Mouse (Mus musculus): Measurements from ENCODE around the gene Slc32a1. TPM values are rescaled to one million over a fixed set of nuclear protein-coding genes. Genes with fewer than 3 reads are reported as not detected.

The Slc32a1 gene
- total RNA-seq (2021): 10 to 100 TPM; 80.8 to 96.0 TPM

DNA sequence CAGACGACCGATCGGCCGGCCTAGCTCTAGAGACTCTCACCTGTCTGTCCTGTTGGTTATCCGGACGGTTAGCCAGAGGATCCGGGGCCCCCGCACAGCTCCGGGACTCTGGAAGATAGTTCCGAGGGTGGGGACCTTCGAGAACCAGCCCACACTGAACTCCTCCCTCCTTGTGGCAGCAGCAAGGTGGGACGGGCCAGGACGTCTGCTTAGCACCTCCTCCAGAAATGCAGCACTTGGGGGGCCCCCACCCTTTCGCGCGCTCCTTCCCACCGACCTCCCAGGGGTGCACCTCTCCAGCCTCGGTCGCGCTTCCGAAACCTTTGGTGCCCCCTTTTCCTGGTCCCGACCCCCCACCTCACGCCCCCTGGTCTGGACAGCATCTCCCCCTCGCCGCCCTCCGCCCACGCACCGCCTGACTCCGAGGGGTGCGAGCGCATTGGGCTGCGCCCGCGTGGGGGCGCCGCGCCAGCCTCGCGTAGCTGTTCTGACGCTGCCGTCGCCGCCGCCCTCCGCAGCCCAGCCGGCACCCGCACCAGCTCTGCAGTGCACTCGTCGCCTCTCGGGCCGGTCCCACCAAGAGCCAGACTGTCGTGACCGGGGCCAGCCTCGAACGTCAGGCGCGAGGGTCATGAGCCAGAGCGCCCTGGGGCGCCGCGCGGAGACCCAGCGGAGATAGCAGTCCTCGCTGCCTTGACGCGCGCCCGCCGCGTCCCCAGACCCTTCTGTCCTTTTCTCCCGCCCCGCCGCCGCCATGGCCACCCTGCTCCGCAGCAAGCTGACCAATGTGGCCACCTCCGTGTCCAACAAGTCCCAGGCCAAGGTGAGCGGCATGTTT lies at the start of gene Slc32a1:
Slc32a1 (plus strand) TSS at position 280 of the 838 bp plus-strand sequence.
- intact Hi-C loops (cut with DNase I): loop anchor here (5.0 kb wide), 1 partner anchor 58 kb away; no protein-coding TSS in a partner anchor
- DNase-seq (ENCODE audit: extremely low spot score in 1 of 2, low spot score in 2 of 2): peak in 1 of 2 experiments; percentile 58

DNA sequence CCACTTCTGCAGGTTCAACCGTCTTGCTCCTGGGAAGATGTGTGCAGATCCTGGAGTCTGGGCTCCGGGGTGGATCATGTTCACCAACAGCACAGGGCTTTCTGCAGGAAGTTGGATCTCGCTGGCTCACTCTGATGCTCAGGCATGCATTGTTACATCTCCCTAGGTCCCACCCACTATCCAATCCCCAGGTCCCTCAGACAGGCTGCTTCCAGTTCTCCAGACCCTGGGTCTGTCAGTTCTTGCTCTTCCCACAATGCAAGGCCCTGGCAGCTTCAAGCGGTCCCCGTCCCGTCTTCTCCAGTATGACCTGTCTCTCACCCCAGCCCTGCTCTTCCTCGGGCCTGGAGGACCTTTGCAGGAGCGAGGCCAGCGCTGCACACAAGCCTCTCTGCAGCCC lies 49.8 kb upstream of the Slc32a1 start:
- intact Hi-C loops (cut with DNase I): no loop called here
- no peak for DNase-seq (ENCODE audit: extremely low spot score in 1 of 2, low spot score in 2 of 2)

DNA sequence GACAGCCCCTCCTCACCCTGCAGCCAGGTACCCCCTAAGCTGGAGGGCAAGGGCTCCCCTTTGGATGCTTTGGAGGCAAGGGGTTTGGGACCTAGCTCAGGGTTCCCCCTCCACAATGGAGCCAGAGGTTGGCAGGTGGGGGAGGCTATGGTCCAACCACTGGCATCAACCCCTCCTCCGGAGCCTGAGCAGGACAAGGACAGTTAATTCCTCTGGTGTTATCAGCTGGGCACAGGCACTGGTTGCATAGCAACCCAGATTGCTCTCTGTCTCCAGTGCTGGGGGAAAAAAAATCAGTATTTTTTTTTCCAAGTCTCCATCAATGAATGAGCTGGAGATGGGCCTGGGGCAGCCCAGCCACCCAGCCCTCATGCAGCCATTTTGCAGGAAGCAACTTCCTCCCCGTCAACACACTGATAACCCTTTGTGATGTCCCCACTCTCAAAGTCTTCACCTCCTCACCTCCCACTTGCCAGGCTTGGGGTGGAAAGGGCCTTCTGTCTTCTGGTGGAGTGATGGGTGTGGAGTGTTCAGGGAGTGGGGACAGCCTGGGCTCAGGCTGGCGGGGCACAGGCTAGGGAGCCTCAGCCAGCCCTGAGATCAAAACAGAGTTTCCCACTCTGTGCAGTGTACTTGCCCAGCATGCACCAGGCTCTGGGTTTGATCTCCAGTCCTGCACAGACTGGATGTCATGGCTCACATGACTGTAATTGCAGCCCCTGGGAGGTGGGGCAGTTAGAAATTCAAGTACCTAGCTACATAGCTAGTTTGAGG lies 49.0 kb upstream of the Slc32a1 start:
- DNase-seq (ENCODE audit: extremely low spot score in 1 of 2, low spot score in 2 of 2): no peak

DNA sequence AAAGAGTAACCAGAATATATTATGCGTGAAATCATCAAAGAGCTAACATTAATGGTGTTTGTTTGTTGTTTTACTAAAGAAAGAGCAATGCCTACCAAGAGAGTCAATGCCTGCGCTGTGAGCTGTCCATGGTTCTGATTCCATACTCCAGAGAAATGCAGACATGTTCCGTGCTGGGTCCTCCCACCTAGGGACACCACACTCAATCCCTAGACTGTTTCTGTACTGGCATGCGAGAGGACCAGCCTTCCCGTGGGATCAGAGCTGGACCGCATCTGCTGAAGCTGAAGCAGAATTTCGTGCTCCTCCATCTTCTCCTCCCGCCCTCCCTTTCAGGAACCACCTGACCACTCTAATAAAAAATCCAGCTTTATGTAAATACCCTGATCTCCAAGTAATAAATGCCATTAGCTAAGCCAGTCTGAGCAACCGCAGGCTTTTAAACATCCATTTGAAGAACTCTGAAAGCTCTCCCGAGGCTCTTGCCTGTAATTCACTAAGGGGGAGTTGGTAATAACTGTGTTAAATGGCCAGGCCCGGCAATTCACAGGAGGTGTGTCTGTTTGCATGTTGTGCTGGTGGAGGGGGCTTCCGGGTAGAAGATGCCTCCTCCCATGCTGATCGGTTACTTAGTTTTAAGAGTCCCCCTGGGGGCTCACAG lies 40.0 kb upstream of the Slc32a1 start:
- intact Hi-C loops (cut with DNase I): no loop called here
- DNase-seq (ENCODE audit: extremely low spot score in 1 of 2, low spot score in 2 of 2): no peak

More for the DNA sequence above, 49.0 kb upstream of the Slc32a1 start:
- intact Hi-C loops (cut with DNase I): no loop called here

DNA sequence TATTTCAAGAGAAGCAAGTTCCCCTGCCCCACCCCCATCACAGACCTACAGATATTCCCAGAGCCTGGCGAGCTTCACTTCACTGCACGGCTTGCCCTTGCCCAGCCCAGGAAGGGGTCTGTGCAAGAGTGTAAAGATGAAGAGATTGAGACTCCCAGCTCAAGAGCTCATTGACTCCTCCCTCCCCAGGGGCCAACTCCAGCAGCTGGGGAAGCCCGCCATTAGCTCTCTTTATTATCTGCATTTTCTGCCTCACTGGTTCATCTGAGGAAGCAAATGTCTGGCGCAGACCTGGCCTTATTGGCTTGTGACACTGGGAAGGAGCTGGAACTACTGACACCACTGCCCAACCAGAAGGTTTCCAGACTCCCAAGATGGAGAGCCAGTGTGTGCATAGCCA lies 30.6 kb upstream of the Slc32a1 start:
- intact Hi-C loops (cut with DNase I): no loop called here
- no peak for DNase-seq (ENCODE audit: extremely low spot score in 1 of 2, low spot score in 2 of 2)

- intact Hi-C loops (cut with DNase I): no loop called here
- DNase-seq (ENCODE audit: extremely low spot score in 1 of 2, low spot score in 2 of 2): no peak
Observed at GRCm38 (mm10) chr2:158584621-158585358, 25.8 kb upstream of the Slc32a1 start.

DNA sequence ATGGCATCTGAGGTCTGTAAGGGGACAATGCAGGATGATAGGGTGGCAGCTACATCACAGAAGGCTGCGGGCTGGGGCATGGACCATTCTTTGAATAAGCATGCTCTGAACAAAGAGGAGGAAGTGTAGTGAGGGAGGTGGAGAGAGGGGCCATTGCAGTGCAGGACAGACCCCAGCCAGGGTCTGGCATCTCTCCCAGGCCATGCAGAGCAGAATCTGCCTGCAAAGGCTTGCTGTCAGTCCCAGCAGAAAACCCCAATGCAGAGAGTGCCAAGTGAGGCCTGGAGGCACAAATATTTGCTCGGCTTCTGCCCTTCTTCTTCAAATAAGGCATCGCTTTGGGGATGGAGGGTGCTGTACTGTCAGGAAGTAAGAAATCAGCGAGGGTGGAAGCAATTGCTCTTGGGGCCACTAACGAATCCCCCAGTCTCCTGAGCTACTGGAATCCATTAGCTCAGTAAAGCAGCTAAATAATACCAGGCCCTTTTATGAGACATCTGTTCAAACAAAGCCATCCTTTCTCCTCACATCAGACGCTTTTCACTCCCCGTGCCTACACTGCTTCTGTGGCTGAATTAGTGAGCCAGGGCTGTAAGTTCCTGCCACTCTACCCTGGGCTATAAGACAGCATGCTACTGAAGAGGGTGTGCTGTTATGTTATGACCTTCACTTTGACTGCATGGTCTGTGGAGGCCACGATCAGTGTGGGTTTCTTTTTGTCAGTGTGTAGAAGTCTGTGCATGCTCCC lies 21.9 kb upstream of the Slc32a1 start:
- intact Hi-C loops (cut with DNase I): no loop called here
- DNase-seq (ENCODE audit: extremely low spot score in 1 of 2, low spot score in 2 of 2): no peak

GRCm38 (mm10) chr2:158590495-158590894 lies 20.1 kb upstream of the Slc32a1 start:
- intact Hi-C loops (cut with DNase I): no loop called here
- DNase-seq (ENCODE audit: extremely low spot score in 1 of 2, low spot score in 2 of 2): no peak

DNA sequence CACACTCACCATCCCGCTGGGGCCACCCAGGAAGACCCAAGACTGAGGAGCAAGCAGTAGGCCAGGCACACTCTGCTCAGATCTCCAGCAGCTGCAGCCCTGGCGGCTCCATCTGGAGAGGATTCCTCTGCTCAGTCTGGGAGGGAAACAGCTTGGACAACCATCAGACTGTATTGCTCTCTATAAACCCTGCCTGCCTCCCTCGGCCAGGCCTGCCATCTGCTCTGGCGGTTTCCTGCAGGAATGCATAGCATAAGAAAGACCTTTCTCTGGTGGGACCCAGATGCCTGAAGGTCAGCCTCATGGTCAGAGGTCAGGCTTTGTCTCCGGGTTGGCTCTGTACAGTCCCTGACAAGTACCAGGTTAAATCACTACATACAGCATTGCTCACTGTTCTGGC lies 19.3 kb upstream of the Slc32a1 start:
- peak in 1 of 2 experiments; percentile 27 for DNase-seq (ENCODE audit: extremely low spot score in 1 of 2, low spot score in 2 of 2)
- intact Hi-C loops (cut with DNase I): no loop called here

GRCm38 (mm10) chr2:158593371-158593770 lies 17.2 kb upstream of the Slc32a1 start:
- DNase-seq (ENCODE audit: extremely low spot score in 1 of 2, low spot score in 2 of 2): no peak
- intact Hi-C loops (cut with DNase I): no loop called here

DNA sequence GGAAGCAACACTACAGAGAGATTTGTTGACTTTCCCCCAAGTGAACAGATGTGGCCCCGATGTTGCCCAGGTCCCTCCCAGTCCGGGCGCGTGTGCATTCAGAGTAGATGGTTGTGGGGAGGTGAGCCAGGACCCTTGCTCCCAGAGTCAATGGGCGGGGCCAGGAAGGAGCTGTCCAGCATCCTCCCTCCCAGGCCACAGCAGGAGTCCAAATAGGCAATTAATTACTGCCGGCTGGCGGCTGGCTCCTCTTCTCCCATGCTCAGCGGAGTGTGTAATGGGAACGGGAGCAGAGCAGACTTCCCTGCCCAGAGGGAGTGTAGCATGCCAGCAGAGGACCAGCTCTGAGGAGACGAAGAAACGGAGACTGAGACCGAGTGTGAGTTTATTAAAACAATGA lies 15.5 kb upstream of the Slc32a1 start:
- intact Hi-C loops (cut with DNase I): no loop called here
- peak; percentile 40 to 42 for DNase-seq (ENCODE audit: extremely low spot score in 1 of 2, low spot score in 2 of 2)

DNA sequence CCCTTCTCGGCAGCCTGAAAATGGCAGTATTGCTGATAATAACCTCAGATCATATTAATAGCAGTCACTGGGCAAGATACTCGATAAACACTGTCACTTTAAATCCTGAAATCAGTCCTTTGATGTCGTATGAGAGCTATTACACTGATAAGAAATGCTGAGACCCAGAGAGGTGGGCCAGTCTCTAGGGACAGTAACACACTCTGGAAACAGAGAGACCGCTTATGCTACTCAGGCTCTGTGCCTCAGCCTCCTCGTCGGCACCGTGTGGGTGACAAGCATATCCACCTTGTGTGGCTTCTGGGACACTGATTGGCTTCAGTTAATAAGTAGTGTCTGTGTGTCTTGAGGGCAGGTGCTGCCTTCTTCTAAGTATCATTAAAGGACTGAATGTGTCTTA lies 15.0 kb upstream of the Slc32a1 start:
- DNase-seq (ENCODE audit: extremely low spot score in 1 of 2, low spot score in 2 of 2): no peak
- intact Hi-C loops (cut with DNase I): no loop called here

DNA sequence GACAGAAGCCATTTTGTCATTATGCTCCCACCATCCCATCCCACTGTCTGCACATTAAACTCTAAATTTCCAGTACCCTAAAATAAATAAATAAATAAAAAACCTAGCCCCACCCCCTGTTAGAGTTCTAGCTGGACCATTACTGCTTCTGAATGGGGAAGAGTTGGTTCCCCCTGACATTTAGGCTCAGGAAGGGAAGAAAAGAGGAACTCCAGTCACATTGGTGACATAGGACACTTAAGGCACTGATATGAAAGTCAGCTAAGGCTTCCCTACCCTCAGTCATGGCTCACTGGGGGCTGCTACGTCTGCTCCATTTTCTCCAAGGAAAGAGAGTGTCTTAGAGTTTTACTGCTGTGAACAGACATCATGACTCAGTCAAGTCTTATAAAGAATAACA lies 13.8 kb upstream of the Slc32a1 start:
- DNase-seq (ENCODE audit: extremely low spot score in 1 of 2, low spot score in 2 of 2): no peak
- intact Hi-C loops (cut with DNase I): no loop called here

DNA sequence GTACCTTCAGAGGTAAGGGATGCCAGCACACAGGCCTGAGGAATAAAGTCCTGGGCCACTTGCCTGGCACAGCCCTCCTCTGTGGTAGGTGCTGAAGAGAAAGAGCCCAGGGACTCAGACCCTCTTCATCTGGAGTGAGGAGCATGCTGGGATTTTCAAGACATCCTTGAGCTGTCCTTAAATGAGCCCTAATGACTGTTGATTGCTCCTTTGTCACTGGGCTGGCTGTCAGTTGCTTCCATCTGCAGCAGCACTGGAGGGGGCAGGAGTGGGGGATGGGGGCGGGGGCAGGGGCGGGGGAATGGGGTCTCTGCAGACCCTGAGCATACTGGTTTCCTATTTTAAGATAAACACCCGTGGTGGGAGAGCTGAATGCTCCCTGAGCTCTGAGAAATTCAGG lies 10.1 kb upstream of the Slc32a1 start:
- intact Hi-C loops (cut with DNase I): no loop called here
- no peak for DNase-seq (ENCODE audit: extremely low spot score in 1 of 2, low spot score in 2 of 2)

GRCm38 (mm10) chr2:158601326-158601725 lies 9.2 kb upstream of the Slc32a1 start:
- DNase-seq (ENCODE audit: extremely low spot score in 1 of 2, low spot score in 2 of 2): no peak

DNA sequence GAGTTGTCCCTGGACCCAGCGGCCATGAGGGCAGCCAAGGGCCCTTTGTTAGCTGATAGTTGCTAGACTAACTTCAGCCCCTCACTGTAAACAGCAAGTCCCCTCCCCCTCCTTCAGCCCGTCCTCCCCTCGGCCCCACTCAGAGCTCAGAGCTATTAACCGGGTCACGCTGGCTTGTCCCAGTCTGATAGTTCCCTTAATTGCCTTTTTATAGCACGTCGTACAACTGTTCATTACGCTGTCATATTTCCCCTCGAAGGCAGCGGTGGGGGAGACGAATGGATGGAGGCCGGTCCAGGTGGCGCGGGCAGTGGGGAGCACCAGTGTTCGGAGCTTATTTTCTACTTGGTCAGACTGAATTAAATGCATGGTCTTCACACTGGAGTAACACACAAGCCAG lies 7.9 kb upstream of the Slc32a1 start:
- no peak for DNase-seq (ENCODE audit: extremely low spot score in 1 of 2, low spot score in 2 of 2)

More at GRCm38 (mm10) chr2:158601326-158601725, 9.2 kb upstream of the Slc32a1 start:
- intact Hi-C loops (cut with DNase I): no loop called here

GRCm38 (mm10) chr2:158606511-158606964 lies 4.0 kb upstream of the Slc32a1 start:
- no peak for DNase-seq (ENCODE audit: extremely low spot score in 1 of 2, low spot score in 2 of 2)
- intact Hi-C loops (cut with DNase I): no loop called here

More for the DNA sequence above, 7.9 kb upstream of the Slc32a1 start:
- intact Hi-C loops (cut with DNase I): no loop called here

DNA sequence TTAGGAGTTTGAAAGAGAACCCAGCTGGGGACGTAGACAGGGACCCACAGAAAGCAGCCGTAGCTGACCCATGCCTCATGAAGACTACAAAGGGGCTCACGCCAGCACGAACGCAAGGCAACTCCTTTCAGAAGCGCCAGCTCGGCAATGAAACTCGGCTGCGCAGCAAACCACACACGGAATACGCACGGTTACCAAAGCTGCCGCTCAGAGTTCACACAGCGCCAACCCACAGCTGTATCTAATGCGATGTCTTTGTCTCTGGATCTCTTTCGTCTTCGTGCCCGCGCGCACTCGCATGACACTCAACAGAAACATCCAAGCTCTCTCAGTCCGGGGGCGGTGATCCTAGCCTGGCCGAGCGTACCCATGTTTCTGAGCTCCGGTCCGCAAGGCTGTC lies 886 bp upstream of the Slc32a1 start:
- intact Hi-C loops (cut with DNase I): loop anchor here (5.0 kb wide), 1 partner anchor 57 kb away; no protein-coding TSS in a partner anchor
- no peak for DNase-seq (ENCODE audit: extremely low spot score in 1 of 2, low spot score in 2 of 2)

Data from left cerebral cortex, postnatal 10 days (tissue).